13 mouse cellular contexts compared by ENCODE assay signal in genomic region chr16:5186234-5186633, GRCm38 (mm10). TPM values are rescaled to one million over a fixed set of nuclear protein-coding genes. Genes with fewer than 3 reads are reported as not detected.
DNase-seq lines count a peak whose midpoint lies in the region; ATAC-seq and TF ChIP-seq lines count a peak whose summit lies in the region.
"Had no signal": no experiment of that assay in that cellular context is flagged by ENCODE, and none has a peak within 500 bp of the region (broad histone marks: within the 10 kb centered on the region; RNA-seq: fewer than 3 reads in every experiment).

No protein-coding gene starts in this region.

- H3K4me2 ChIP-seq in heart, embryonic 12.5 days = no peak overlapping the region
- H3K4me2 ChIP-seq in midbrain, postnatal 0 days (ENCODE audit: low read depth, low read length, poor library complexity, severe bottlenecking) = no peak overlapping the region
- H3K4me2 ChIP-seq in lung, postnatal 0 days (replicated peaks; ENCODE audit: low read depth, low read length) = no peak overlapping the region
- H3K4me2 ChIP-seq: embryonic facial prominence, embryonic 13.5 days; forebrain, embryonic 15.5 days; hindbrain, embryonic 13.5 days had no signal

- no peak overlapping the region for H3K9ac ChIP-seq in heart, embryonic 12.5 days
- H3K9ac ChIP-seq in midbrain, postnatal 0 days (replicated peaks; ENCODE audit: low read length, poor library complexity, severe bottlenecking) = no peak overlapping the region
- H3K9ac ChIP-seq in lung, postnatal 0 days (replicated peaks; ENCODE audit: low read depth) = no peak overlapping the region
- H3K9ac ChIP-seq: embryonic facial prominence, embryonic 13.5 days; forebrain, embryonic 15.5 days; hindbrain, embryonic 13.5 days had no signal

- peaks cover 9% of the 10 kb centered on the region for H3K4me1 ChIP-seq in heart, embryonic 12.5 days (replicated peaks)
- no peaks in the 10 kb centered on the region for H3K4me1 ChIP-seq in midbrain, postnatal 0 days (ENCODE audit: insufficient read depth, low read length)
- H3K4me1 ChIP-seq in lung, postnatal 0 days (ENCODE audit: insufficient read depth, low read depth, low read length) = no peaks in the 10 kb centered on the region
- H3K4me1 ChIP-seq: embryonic facial prominence, embryonic 13.5 days; forebrain, embryonic 15.5 days had no signal

- TF ChIP-seq CTCF in midbrain, postnatal 0 days (IDR thresholded peaks at IDR 0.05) = no peak
- TF ChIP-seq CTCF in lung, postnatal 0 days (IDR thresholded peaks at IDR 0.05) = no peak

- 47% methylated on average over 7 of the region's 7 CpGs for WGBS in heart, embryonic 12.5 days
- 77% methylated on average over 7 of the region's 7 CpGs for WGBS in midbrain, postnatal 0 days
- WGBS in lung, postnatal 0 days = 61% methylated on average over 7 of the region's 7 CpGs

- no peaks in the 10 kb centered on the region for H3K9me3 ChIP-seq in heart, embryonic 12.5 days (replicated peaks)
- no peaks in the 10 kb centered on the region for H3K9me3 ChIP-seq in midbrain, postnatal 0 days (ENCODE audit: low read length)
- H3K9me3 ChIP-seq in lung, postnatal 0 days (ENCODE audit: low read length) = no peaks in the 10 kb centered on the region
- H3K9me3 ChIP-seq: embryonic facial prominence, embryonic 13.5 days; forebrain, embryonic 15.5 days; hindbrain, embryonic 13.5 days had no signal

- no peak for ATAC-seq in heart, embryonic 12.5 days (ENCODE audit: insufficient number of reproducible peaks, low FRiP score)
- no peak for ATAC-seq in midbrain, postnatal 0 days (ENCODE audit: low FRiP score)
- ATAC-seq in lung, postnatal 0 days = no peak
- ATAC-seq: forebrain, embryonic 15.5 days; midbrain, embryonic 16.5 days had no signal

- H3K4me3 ChIP-seq in heart, embryonic 12.5 days = no peak overlapping the region
- no peak overlapping the region for H3K4me3 ChIP-seq in midbrain, postnatal 0 days (ENCODE audit: low read depth, low read length)
- H3K4me3 ChIP-seq in lung, postnatal 0 days (ENCODE audit: low read depth, low read length) = no peak overlapping the region
- H3K4me3 ChIP-seq: embryonic facial prominence, embryonic 13.5 days; forebrain, embryonic 15.5 days; hindbrain, embryonic 13.5 days had no signal

- intact Hi-C loops in heart, postnatal 10 days (cut with DNase I) = no loop called here

- no peaks in the 10 kb centered on the region for H3K36me3 ChIP-seq in heart, embryonic 12.5 days
- H3K36me3 ChIP-seq in midbrain, postnatal 0 days (ENCODE audit: insufficient read depth, low read length) = no peaks in the 10 kb centered on the region
- no peaks in the 10 kb centered on the region for H3K36me3 ChIP-seq in lung, postnatal 0 days (ENCODE audit: insufficient read depth, low read length)
- H3K36me3 ChIP-seq: embryonic facial prominence, embryonic 13.5 days; forebrain, embryonic 15.5 days; hindbrain, embryonic 13.5 days had no signal

- peaks cover 31% of the 10 kb centered on the region; the same call in 1 of the 2 replicates for H3K27me3 ChIP-seq in heart, embryonic 12.5 days (replicated peaks)
- no peaks in the 10 kb centered on the region for H3K27me3 ChIP-seq in midbrain, postnatal 0 days (ENCODE audit: insufficient read depth, low read length)
- no peaks in the 10 kb centered on the region for H3K27me3 ChIP-seq in lung, postnatal 0 days (replicated peaks; ENCODE audit: insufficient read depth, low read length)
- H3K27me3 ChIP-seq: embryonic facial prominence, embryonic 13.5 days; forebrain, embryonic 15.5 days had no signal

- peak; percentile 96 for DNase-seq in heart, adult 11 months
- DNase-seq in adrenal gland, postnatal 14 days = peak; percentile 40
- peak; percentile 58 to 63 for DNase-seq in cerebellum, postnatal 10 days
- DNase-seq in heart, postnatal 10 days = peak; percentile 57 to 65
- DNase-seq in midbrain, postnatal 0 days (ENCODE audit: low spot score) = no peak
- DNase-seq in lung, postnatal 0 days (ENCODE audit: low spot score) = no peak
- DNase-seq in adipocyte (ENCODE audit: low spot score) = no peak
- DNase-seq: lung, postnatal 14 days had no signal

- TF ChIP-seq EP300 in lung, postnatal 0 days (IDR thresholded peaks at IDR 0.05) = no peak

- H3K27ac ChIP-seq in heart, embryonic 12.5 days (ENCODE audit: poor library complexity, severe bottlenecking) = no peak overlapping the region
- H3K27ac ChIP-seq in midbrain, postnatal 0 days (ENCODE audit: low read depth, low read length) = no peak overlapping the region
- H3K27ac ChIP-seq in lung, postnatal 0 days (ENCODE audit: low read length) = no peak overlapping the region
- H3K27ac ChIP-seq: embryonic facial prominence, embryonic 13.5 days; forebrain, embryonic 15.5 days; hindbrain, embryonic 13.5 days had no signal

RNA-seq across cellular contexts. Expression of gene Nagpa, which starts 17.6 kb away (rescaled TPM):
- 14.0 and 15.4 TPM in 2 replicates for polyA plus RNA-seq in heart, embryonic 12.5 days (2016; fragmentation: Nextera tagmentation; extraction: Ambion mirVana)
- 15.9 and 23.3 TPM in 2 replicates for total RNA-seq in adrenal gland, postnatal 14 days (2021)
- total RNA-seq in heart, postnatal 10 days (2021) = 10 to 100 TPM in 1 of 2 experiments, 1 to 10 TPM in 1; 8.4 to 10.0 TPM
- total RNA-seq in midbrain, postnatal 0 days (2014; rRNA removed) = 8.2 and 12.5 TPM in 2 replicates
- polyA plus RNA-seq in midbrain, postnatal 0 days (2015; fragmentation: Nextera tagmentation; extraction: Ambion mirVana) = 7.3 and 9.1 TPM in 2 replicates
- 13.4 and 14.5 TPM in 2 replicates for polyA plus RNA-seq in lung, postnatal 0 days (2015; fragmentation: Nextera tagmentation; extraction: Ambion mirVana)

RNA-seq across cellular contexts. Expression of gene AU021092, which starts 35.9 kb away (rescaled TPM):
- 2.5 and 3.2 TPM in 2 replicates for polyA plus RNA-seq in heart, embryonic 12.5 days (2016; fragmentation: Nextera tagmentation; extraction: Ambion mirVana)
- total RNA-seq in adrenal gland, postnatal 14 days (2021) = 18.3 and 20.2 TPM in 2 replicates
- 10 to 100 TPM; 26.8 to 27.7 TPM for total RNA-seq in heart, postnatal 10 days (2021)
- 22.4 and 23.4 TPM in 2 replicates for total RNA-seq in midbrain, postnatal 0 days (2014; rRNA removed)
- polyA plus RNA-seq in midbrain, postnatal 0 days (2015; fragmentation: Nextera tagmentation; extraction: Ambion mirVana) = 8.1 and 9.3 TPM in 2 replicates
- polyA plus RNA-seq in lung, postnatal 0 days (2015; fragmentation: Nextera tagmentation; extraction: Ambion mirVana) = 158 and 169 TPM in 2 replicates

RNA-seq across cellular contexts. Expression of gene Sec14l5, which starts 39.3 kb away (rescaled TPM):
- polyA plus RNA-seq in heart, embryonic 12.5 days (2016; fragmentation: Nextera tagmentation; extraction: Ambion mirVana) = not detected in 2 replicates
- total RNA-seq in adrenal gland, postnatal 14 days (2021) = 0.07 and 0.19 TPM in 2 replicates
- under 1 TPM; 0.17 to 0.20 TPM for total RNA-seq in heart, postnatal 10 days (2021)
- 0.76 and 1.6 TPM in 2 replicates for total RNA-seq in midbrain, postnatal 0 days (2014; rRNA removed)
- 0.09 and 0.14 TPM in 2 replicates for polyA plus RNA-seq in midbrain, postnatal 0 days (2015; fragmentation: Nextera tagmentation; extraction: Ambion mirVana)
- polyA plus RNA-seq in lung, postnatal 0 days (2015; fragmentation: Nextera tagmentation; extraction: Ambion mirVana) = 0.20 and 0.27 TPM in 2 replicates

RNA-seq across cellular contexts. Expression of gene Alg1, which starts 47.2 kb away (rescaled TPM):
- polyA plus RNA-seq in heart, embryonic 12.5 days (2016; fragmentation: Nextera tagmentation; extraction: Ambion mirVana) = 23.9 and 24.6 TPM in 2 replicates
- total RNA-seq in adrenal gland, postnatal 14 days (2021) = 29.5 and 32.8 TPM in 2 replicates
- total RNA-seq in heart, postnatal 10 days (2021) = 10 to 100 TPM; 16.3 to 17.8 TPM
- total RNA-seq in midbrain, postnatal 0 days (2014; rRNA removed) = 39.0 and 46.7 TPM in 2 replicates
- polyA plus RNA-seq in midbrain, postnatal 0 days (2015; fragmentation: Nextera tagmentation; extraction: Ambion mirVana) = 40.1 and 45.9 TPM in 2 replicates
- polyA plus RNA-seq in lung, postnatal 0 days (2015; fragmentation: Nextera tagmentation; extraction: Ambion mirVana) = 32.1 and 35.9 TPM in 2 replicates

RNA-seq across cellular contexts. Expression of gene Ppl, which starts 54.0 kb away (rescaled TPM):
- 1.5 and 2.1 TPM in 2 replicates for polyA plus RNA-seq in heart, embryonic 12.5 days (2016; fragmentation: Nextera tagmentation; extraction: Ambion mirVana)
- 2.7 TPM in 2 replicates for total RNA-seq in adrenal gland, postnatal 14 days (2021)
- 1 to 10 TPM; 3.2 to 3.6 TPM for total RNA-seq in heart, postnatal 10 days (2021)
- 0.14 and 0.88 TPM in 2 replicates for total RNA-seq in midbrain, postnatal 0 days (2014; rRNA removed)
- polyA plus RNA-seq in midbrain, postnatal 0 days (2015; fragmentation: Nextera tagmentation; extraction: Ambion mirVana) = 0.09 and 0.10 TPM in 2 replicates
- 10.4 and 11.0 TPM in 2 replicates for polyA plus RNA-seq in lung, postnatal 0 days (2015; fragmentation: Nextera tagmentation; extraction: Ambion mirVana)

Comparison
In these comparisons a context has a peak if more than half of its experiments do, and no peak if none do; other contexts are left out.
1. DNase-seq: peak in heart, adult 11 months (single experiment), adrenal gland, postnatal 14 days (single experiment), cerebellum, postnatal 10 days (2 of 2) and heart, postnatal 10 days (2 of 2); none in midbrain, postnatal 0 days (single experiment), lung, postnatal 0 days (single experiment) and adipocyte (single experiment).